27 mouse cellular contexts compared by ENCODE assay signal in the genomic region with DNA sequence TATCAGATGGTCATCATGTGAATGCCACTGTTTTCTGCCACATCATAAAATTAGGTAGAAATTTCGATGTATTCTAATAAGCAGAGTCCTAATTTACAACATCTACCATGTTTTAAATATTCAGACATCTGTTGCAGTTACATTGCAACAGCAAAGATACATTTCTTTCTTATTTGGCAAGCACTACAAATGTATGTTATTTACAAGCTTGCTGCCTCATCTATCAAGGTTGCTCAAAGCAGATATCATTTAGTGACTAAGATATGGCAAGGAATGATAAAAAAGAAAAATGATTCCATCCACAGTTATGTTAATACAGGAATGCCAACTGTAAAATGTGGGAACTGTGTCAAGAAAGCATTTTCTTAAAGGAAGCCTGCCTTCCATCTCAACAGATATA.
"Had no signal": no experiment of that assay in that cellular context is flagged by ENCODE, and none has a peak within 500 bp of the region (broad histone marks: within the 10 kb centered on the region; RNA-seq: fewer than 3 reads in every experiment).

No protein-coding gene starts in this region.

- H3K27me3 ChIP-seq: heart, embryonic 13.5 days; heart, embryonic 15.5 days; hindbrain, embryonic 12.5 days; hindbrain, embryonic 15.5 days; kidney, embryonic 15.5 days; limb, embryonic 13.5 days; limb, embryonic 15.5 days; liver, embryonic 12.5 days had no signal

- H3K36me3 ChIP-seq: heart, embryonic 13.5 days; heart, embryonic 15.5 days; hindbrain, embryonic 12.5 days; hindbrain, embryonic 15.5 days; kidney, embryonic 15.5 days; limb, embryonic 13.5 days; limb, embryonic 15.5 days; liver, embryonic 12.5 days had no signal

- H3K4me3 ChIP-seq: heart, adult 2 months; heart, embryonic 13.5 days; heart, embryonic 15.5 days; hindbrain, embryonic 12.5 days; hindbrain, embryonic 15.5 days; kidney, embryonic 15.5 days; limb, embryonic 13.5 days; limb, embryonic 15.5 days; liver, embryonic 12.5 days had no signal

- H3K4me2 ChIP-seq: heart, embryonic 11.5 days; heart, embryonic 13.5 days; heart, embryonic 15.5 days; hindbrain, embryonic 12.5 days; hindbrain, embryonic 15.5 days; kidney, embryonic 15.5 days; limb, embryonic 13.5 days; limb, embryonic 15.5 days; liver, embryonic 12.5 days had no signal

- H3K9me3 ChIP-seq: heart, embryonic 13.5 days; heart, embryonic 15.5 days; hindbrain, embryonic 12.5 days; hindbrain, embryonic 15.5 days; kidney, embryonic 15.5 days; limb, embryonic 13.5 days; limb, embryonic 15.5 days; liver, embryonic 12.5 days had no signal

- H3K9ac ChIP-seq: heart, embryonic 13.5 days; heart, embryonic 15.5 days; hindbrain, embryonic 12.5 days; hindbrain, embryonic 15.5 days; kidney, embryonic 15.5 days; limb, embryonic 13.5 days; limb, embryonic 15.5 days; liver, embryonic 12.5 days; liver, embryonic 14.5 days had no signal

- H3K27ac ChIP-seq: heart, adult 2 months; heart, embryonic 13.5 days; heart, embryonic 15.5 days; hindbrain, embryonic 12.5 days; hindbrain, embryonic 15.5 days; hindbrain, postnatal 0 days; kidney, embryonic 15.5 days; kidney, postnatal 0 days; limb, embryonic 13.5 days; limb, embryonic 15.5 days; liver, embryonic 12.5 days; liver, embryonic 14.5 days had no signal

- DNase-seq: gastrocnemius, postnatal 14 days; gastrocnemius, postnatal 36 days; heart, adult 11 months; heart, adult 2 months; heart, postnatal 14 days; heart, postnatal 36 days; kidney, adult 11 months; kidney, adult 2 months; kidney, adult 9 months; kidney, postnatal 14 days; kidney, postnatal 36 days; layer of hippocampus, adult 9-11 months; layer of hippocampus, postnatal 36 days; left cerebral cortex, postnatal 4 days had no signal

- ATAC-seq: hindbrain, postnatal 0 days; intestine, embryonic 16.5 days; liver, embryonic 12.5 days had no signal

- H3K4me1 ChIP-seq: heart, embryonic 13.5 days; heart, embryonic 15.5 days; hindbrain, embryonic 12.5 days; hindbrain, embryonic 15.5 days; kidney, embryonic 15.5 days; limb, embryonic 15.5 days; liver, embryonic 12.5 days had no signal
